Mouse (Mus musculus) testis, adult 2 months (tissue): ENCODE data around the gene Ifna2. TPM values are rescaled to one million over a fixed set of nuclear protein-coding genes. Genes with fewer than 3 reads are reported as not detected.
A peak's percentile ranks its signal among the peaks of the same experiment; 100 is the strongest.

Experiments used
- H3K27ac ChIP-seq: fragments of 200-500 bp; 2 replicates; pipeline ENCODE4 v1.5.1; 2012; ENCODE audit warnings: low read depth, low read length; ENCODE audit not compliant: control insufficient read depth, insufficient read depth
- H3K27me3 ChIP-seq: fragments of 200-500 bp; 2 replicates; pipeline ENCODE4 v1.6.1; 2012; ENCODE audit warnings: mild to moderate bottlenecking, low read length, moderate library complexity; ENCODE audit not compliant: control insufficient read depth, insufficient read depth
- H3K36me3 ChIP-seq: fragments of 200-500 bp; 2 replicates; pipeline ENCODE4 v1.6.1; 2012; ENCODE audit warnings: mild to moderate bottlenecking, low read length; ENCODE audit not compliant: control insufficient read depth, insufficient read depth
- H3K4me1 ChIP-seq: fragments of 200-500 bp; 2 replicates; pipeline ENCODE4 v1.6.1; 2012; ENCODE audit warnings: low read length; ENCODE audit not compliant: control insufficient read depth, insufficient read depth
- H3K4me3 ChIP-seq: fragments of 200-500 bp; 2 replicates; pipeline ENCODE4 v1.5.1; 2012; ENCODE audit warnings: low read depth, mild to moderate bottlenecking, low read length, moderate library complexity, mixed read lengths; ENCODE audit not compliant: control insufficient read depth
- CTCF ChIP-seq: fragments of 200-500 bp; IDR thresholded peaks from 2 replicates; pipeline ENCODE4 v1.5.1; 2012; ENCODE audit warnings: low read depth, mild to moderate bottlenecking, inconsistent platforms, low read length, moderate library complexity; ENCODE audit not compliant: control insufficient read depth, insufficient read depth, insufficient replicate concordance
- POLR2A ChIP-seq: fragments of 200-500 bp; IDR thresholded peaks from 2 replicates; pipeline ENCODE4 v1.6.1; 2012; ENCODE audit warnings: low read depth, mild to moderate bottlenecking, inconsistent platforms, low read length, moderate library complexity; ENCODE audit not compliant: control insufficient read depth
- polyA plus RNA-seq: library from polyadenylated mRNA; depleted of rRNA; stranded (reverse); fragments of >200 nt; gene quantifications from 2 replicates; pipeline ENCODE4 v1.2.3, GENCODE M21; 2012

Gene Ifna2
- polyA plus RNA-seq, 1 experiment = not detected

DNA sequence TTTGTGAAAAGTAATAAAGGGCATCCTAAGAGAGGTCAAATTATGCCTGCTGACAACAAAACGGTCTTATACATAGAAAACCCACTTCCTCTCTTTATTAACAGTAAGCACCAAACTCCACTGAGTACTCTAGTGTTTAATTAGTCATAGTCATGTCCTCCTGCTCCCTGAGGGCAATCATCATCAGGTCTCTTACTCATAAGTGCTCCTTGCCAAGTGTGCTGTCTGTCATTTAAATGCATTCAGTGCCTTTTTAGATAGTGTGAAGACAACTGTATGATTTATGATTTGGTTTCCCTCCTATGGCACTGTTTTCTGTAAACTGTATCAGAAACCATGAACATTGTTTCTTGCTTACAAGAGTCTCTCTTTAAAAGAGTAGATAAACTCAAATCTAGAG lies 30.6 kb upstream of the Ifna2 start:
- H3K4me1 ChIP-seq = no peaks in the 10 kb centered on the region
- H3K27me3 ChIP-seq = no peaks in the 10 kb centered on the region
- no peak overlapping the region for H3K4me3 ChIP-seq
- no peaks in the 10 kb centered on the region for H3K36me3 ChIP-seq
- TF ChIP-seq CTCF (no peak), POLR2A (no peak)
- no peak overlapping the region for H3K27ac ChIP-seq

- H3K27me3 ChIP-seq = no peaks in the 10 kb centered on the region
- H3K4me1 ChIP-seq = no peaks in the 10 kb centered on the region
- no peak overlapping the region for H3K27ac ChIP-seq
- no peak overlapping the region for H3K4me3 ChIP-seq
- TF ChIP-seq CTCF (no peak), POLR2A (no peak)
- H3K36me3 ChIP-seq = no peaks in the 10 kb centered on the region
These were observed 23.6 kb upstream of the Ifna2 start for GRCm38 (mm10) chr4:88707128-88707826.

- no peak overlapping the region for H3K27ac ChIP-seq
- TF ChIP-seq CTCF (no peak), POLR2A (no peak)
- no peaks in the 10 kb centered on the region for H3K4me1 ChIP-seq
- no peak overlapping the region for H3K4me3 ChIP-seq
- H3K36me3 ChIP-seq = no peaks in the 10 kb centered on the region
- H3K27me3 ChIP-seq = no peaks in the 10 kb centered on the region
These were observed 22.2 kb upstream of the Ifna2 start for GRCm38 (mm10) chr4:88705924-88706323.

DNA sequence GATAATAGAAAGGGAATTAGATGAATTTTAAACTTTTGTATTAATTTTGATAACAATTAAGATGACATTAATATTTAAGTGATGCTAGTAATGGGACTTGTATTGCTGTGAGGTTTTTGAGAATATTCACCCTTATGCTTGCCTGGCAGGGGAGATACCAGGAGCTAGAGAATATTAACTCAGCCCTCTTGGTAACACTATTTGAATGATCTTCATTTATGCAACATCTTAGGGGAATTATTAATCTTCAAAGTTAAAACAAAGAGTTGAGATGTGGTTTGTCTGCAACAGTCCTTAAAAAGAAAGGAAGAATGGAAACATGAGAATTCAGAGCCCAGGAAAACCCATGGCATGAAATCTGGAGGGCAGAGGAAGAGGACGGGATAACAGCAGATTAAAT lies 15.6 kb upstream of the Ifna2 start:
- no peak overlapping the region for H3K27ac ChIP-seq
- no peak for TF ChIP-seq CTCF
- no peak for TF ChIP-seq POLR2A
- H3K27me3 ChIP-seq = no peaks in the 10 kb centered on the region
- H3K36me3 ChIP-seq = no peaks in the 10 kb centered on the region
- no peaks in the 10 kb centered on the region for H3K4me1 ChIP-seq
- H3K4me3 ChIP-seq = no peak overlapping the region

DNA sequence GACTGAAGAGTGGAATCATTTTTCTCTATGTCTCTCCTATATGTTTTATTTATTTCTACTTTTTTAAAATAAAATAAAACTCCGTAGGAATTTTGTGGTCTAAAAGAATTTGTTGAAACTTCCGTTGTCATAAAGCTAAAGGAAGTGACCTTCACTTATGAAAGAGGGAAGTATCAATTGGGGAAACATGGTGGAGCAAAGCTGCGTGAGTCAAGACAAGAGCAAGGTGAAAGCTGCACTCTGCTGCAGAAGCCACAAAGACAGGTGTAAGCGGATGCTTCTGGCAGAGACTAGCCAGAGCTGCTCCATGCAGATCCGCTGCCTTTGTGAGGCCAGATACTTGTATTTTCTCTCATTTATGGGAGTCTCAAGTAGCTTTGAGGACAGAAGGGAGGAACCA lies 15.1 kb upstream of the Ifna2 start:
- no peaks in the 10 kb centered on the region for H3K4me1 ChIP-seq
- no peak overlapping the region for H3K4me3 ChIP-seq
- H3K27ac ChIP-seq = no peak overlapping the region
- TF ChIP-seq POLR2A (no peak), CTCF (no peak)
- no peaks in the 10 kb centered on the region for H3K36me3 ChIP-seq
- no peaks in the 10 kb centered on the region for H3K27me3 ChIP-seq

DNA sequence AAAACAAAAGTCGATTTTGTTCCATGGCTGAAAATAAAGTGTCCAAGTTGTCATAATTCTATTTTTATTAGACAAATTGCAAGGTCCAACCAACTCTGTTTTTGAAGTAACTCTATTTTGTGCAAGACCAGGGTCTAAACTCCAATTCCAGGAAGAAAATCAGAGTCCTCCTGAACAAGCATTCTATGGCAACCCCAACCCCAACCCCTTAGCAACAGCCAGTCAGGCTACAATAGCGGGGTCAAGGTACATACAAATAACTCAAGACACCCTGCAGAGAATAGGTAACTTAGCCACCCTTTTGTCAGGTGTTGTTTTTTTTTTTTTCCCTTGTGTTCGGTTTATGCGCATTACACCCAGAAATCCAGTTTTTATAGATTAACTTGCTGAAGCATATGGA lies 14.0 kb upstream of the Ifna2 start:
- H3K4me1 ChIP-seq = no peaks in the 10 kb centered on the region
- H3K27ac ChIP-seq = no peak overlapping the region
- no peaks in the 10 kb centered on the region for H3K36me3 ChIP-seq
- H3K4me3 ChIP-seq = no peak overlapping the region
- TF ChIP-seq POLR2A (no peak), CTCF (no peak)
- no peaks in the 10 kb centered on the region for H3K27me3 ChIP-seq

GRCm38 (mm10) chr4:88697108-88697507 lies 13.4 kb upstream of the Ifna2 start:
- H3K4me3 ChIP-seq = no peak overlapping the region
- no peaks in the 10 kb centered on the region for H3K4me1 ChIP-seq
- no peak overlapping the region for H3K27ac ChIP-seq
- TF ChIP-seq CTCF (no peak), POLR2A (no peak)
- H3K36me3 ChIP-seq = no peaks in the 10 kb centered on the region
- H3K27me3 ChIP-seq = no peaks in the 10 kb centered on the region

DNA sequence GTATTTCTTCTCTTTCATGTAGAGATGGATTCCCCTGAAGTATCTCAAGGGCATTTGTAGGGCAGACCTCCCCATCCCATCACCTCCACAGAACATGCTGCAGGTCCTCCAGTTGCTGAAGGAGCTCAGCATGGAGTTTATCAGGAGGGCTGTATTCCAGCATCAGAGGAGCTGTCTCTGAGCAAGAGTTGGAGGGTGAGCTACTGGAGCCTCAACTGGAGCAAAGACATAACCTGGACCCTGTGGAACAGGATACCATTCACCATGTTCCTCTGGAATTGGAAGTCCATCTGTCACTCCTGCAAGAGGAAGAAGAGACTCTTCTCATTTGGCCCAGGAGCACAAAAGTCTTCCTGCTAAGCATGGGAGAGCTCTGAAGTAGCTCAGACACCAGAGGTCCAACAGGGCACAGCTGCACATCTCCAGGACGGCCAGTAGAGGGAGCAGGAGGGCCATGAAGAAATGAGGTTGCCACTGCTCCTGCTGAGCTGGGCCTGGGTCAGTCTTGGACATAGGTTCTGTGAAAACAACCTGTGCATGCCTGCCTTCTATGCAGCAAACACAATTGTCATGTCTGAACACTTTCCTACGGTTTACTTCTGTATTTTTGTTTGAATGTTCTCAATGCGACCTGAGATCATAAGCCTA lies 12.6 kb upstream of the Ifna2 start:
- no peaks in the 10 kb centered on the region for H3K4me1 ChIP-seq
- TF ChIP-seq POLR2A (no peak), CTCF (peak; percentile 98; the same call in 1 of the 2 replicates)

More for the DNA sequence above, 12.6 kb upstream of the Ifna2 start:
- Histone ChIP-seq H3K27ac (no peak overlapping the region), H3K4me3 (no peak overlapping the region), H3K27me3 (no peaks in the 10 kb centered on the region), H3K36me3 (no peaks in the 10 kb centered on the region)
